Mouse (Mus musculus) heart, embryonic 11.5 days (tissue): ENCODE measurements around the gene Carmil3. TPM values are rescaled to one million over a fixed set of nuclear protein-coding genes. Genes with fewer than 3 reads are reported as not detected.

Experiments
- ATAC-seq: fragments of 200-750 bp; cut with Nextera tagmentation; replicated peaks from 2 replicates; pipeline ENCODE4 v1.8.0; 2017; ENCODE audit warnings: moderate library complexity; ENCODE audit not compliant: insufficient number of reproducible peaks, low FRiP score, low TSS enrichment
- H3K27ac ChIP-seq: fragments of 300-500 bp; sonication (generic); 2 replicates; pipeline ENCODE4 v1.5.1; 2014; ENCODE audit warnings: mild to moderate bottlenecking, low read depth, low read length
- H3K27me3 ChIP-seq: fragments of 300-500 bp; sonication (generic); 2 replicates; pipeline ENCODE4 v1.6.1; 2014; ENCODE audit warnings: mild to moderate bottlenecking, low read length, mixed read lengths; ENCODE audit not compliant: control insufficient read depth, insufficient read depth
- H3K36me3 ChIP-seq: fragments of 300-500 bp; sonication (generic); 2 replicates; pipeline ENCODE4 v1.6.1; 2014; ENCODE audit warnings: mild to moderate bottlenecking, low read length, moderate library complexity, mixed read lengths; ENCODE audit not compliant: control insufficient read depth, insufficient read depth
- H3K4me1 ChIP-seq: fragments of 300-500 bp; sonication (generic); 2 replicates; pipeline ENCODE4 v1.6.1; 2014; ENCODE audit warnings: low read length; ENCODE audit not compliant: control insufficient read depth, insufficient read depth
- H3K4me2 ChIP-seq: fragments of 300-500 bp; sonication (generic); 2 replicates; pipeline ENCODE4 v1.6.1; 2014; ENCODE audit warnings: mild to moderate bottlenecking, moderate library complexity
- H3K4me3 ChIP-seq: fragments of 300-500 bp; sonication (generic); 2 replicates; pipeline ENCODE4 v1.5.1; 2014; ENCODE audit warnings: low read depth, low read length
- H3K9ac ChIP-seq: fragments of 300-500 bp; sonication (generic); 2 replicates; pipeline ENCODE4 v1.6.1; 2014; ENCODE audit warnings: mild to moderate bottlenecking, low read depth, low read length, moderate library complexity
- H3K9me3 ChIP-seq: fragments of 300-500 bp; sonication (generic); replicated peaks from 2 replicates; pipeline ENCODE4 v1.6.1; 2016; ENCODE audit warnings: low read length; ENCODE audit not compliant: control insufficient read depth
- WGBS: fragments of 180-500 bp; shearing (Covaris S2); extraction: QIAGEN DNeasy Blood & Tissue Kit; methylation state at CpG from one replicate; pipeline ENCODE4 v1.1.7; 2014; ENCODE audit not compliant: insufficient replicate concordance; 5-methylcytosine and 5-hydroxymethylcytosine counted together
- polyA plus RNA-seq: library from polyadenylated mRNA; unstranded; fragments of >200 nt; fragmentation: Nextera tagmentation; extraction: Ambion mirVana; gene quantifications from 2 replicates; pipeline ENCODE4 v1.2.1, GENCODE M21; 2014

Carmil3 gene
- polyA plus RNA-seq: 2.2 TPM in 2 replicates

DNA sequence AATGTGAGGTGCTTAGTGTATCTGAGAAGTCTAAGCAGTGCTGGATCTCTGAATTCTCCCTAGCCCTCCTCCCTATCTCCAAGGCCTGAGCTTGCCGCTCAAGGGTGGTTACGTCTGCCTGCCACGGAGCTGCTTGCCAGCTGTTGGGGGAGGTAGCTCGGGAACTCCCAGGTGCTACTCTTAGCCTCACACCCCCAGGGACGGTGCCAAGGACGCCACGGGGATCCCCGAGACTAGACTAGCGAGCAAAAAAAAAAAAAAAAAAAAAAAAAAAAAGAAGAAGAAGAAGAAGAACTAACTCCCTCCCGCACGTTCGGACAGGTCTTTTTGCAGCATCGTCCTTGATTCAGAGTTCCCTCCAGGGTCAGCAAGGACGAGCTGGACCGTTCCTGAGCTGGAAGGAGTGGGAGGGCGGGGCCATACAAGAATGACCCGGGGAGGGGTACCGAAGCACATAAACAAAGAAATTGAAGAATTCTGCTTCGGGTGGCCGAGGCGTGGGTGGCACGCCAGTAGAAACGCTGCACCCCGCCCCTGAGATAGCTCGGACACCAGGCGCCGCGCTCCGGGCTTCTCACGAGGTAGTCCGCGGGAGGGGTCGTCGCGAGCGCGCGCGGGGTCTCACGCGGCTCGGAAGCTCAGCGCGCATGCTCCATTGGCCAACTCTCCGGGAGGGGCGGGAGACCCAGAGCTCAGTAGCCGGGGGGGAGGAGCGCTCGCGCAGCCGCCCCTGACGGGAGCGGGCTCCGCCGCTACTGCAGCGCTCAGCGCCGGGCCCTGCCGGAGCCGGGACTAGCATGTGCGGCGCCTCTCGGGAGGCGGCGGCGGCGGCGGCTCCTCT lies at the start of gene Carmil3:
TSS of gene Carmil3 (plus strand) at position 291 of the 841 bp plus-strand sequence.
- Histone ChIP-seq H3K36me3 (no peaks in the 10 kb centered on the region), H3K27me3 (0 out of 2 replicates have a peak, but pooled peaks cover 2% of the 10 kb centered on the region), H3K4me1 (peaks cover 4% of the 10 kb centered on the region; the same call in 1 of the 2 replicates), H3K9ac (peak within 1 kb of the TSS; percentile 71), H3K4me2 (peak within 1 kb of the TSS; percentile 99), H3K9me3 (no peaks in the 10 kb centered on the region), H3K27ac (peak within 1 kb of the TSS; percentile 29; the same call in 1 of the 2 replicates), H3K4me3 (peak within 1 kb of the TSS; percentile 76)
- ATAC-seq: peak; percentile 74
- under 1% methylated on average over 68 of the region's 68 CpGs for WGBS

- H3K36me3 ChIP-seq: no peaks in the 10 kb centered on the region
- WGBS: 79% methylated on average over 2 of the region's 2 CpGs
- ATAC-seq: no peak
- peaks cover 4% of the 10 kb centered on the region; the same call in 1 of the 2 replicates for H3K9me3 ChIP-seq
- no peak overlapping the region for H3K4me2 ChIP-seq
- H3K27ac ChIP-seq: no peak overlapping the region
- H3K4me1 ChIP-seq: no peaks in the 10 kb centered on the region
- H3K4me3 ChIP-seq: no peak overlapping the region
- no peak overlapping the region for H3K9ac ChIP-seq
- H3K27me3 ChIP-seq: no peaks in the 10 kb centered on the region
These were observed 32.8 kb upstream of the Carmil3 start for GRCm38 (mm10) chr14:55457693-55458092.

- Histone ChIP-seq H3K36me3 (no peaks in the 10 kb centered on the region), H3K27me3 (no peaks in the 10 kb centered on the region), H3K4me3 (no peak overlapping the region), H3K4me2 (no peak overlapping the region), H3K9me3 (peaks cover 4% of the 10 kb centered on the region; the same call in 1 of the 2 replicates), H3K9ac (no peak overlapping the region), H3K27ac (no peak overlapping the region), H3K4me1 (no peaks in the 10 kb centered on the region)
- no peak for ATAC-seq
- 15% methylated on average over 10 of the region's 10 CpGs for WGBS
These were observed 32.2 kb upstream of the Carmil3 start for GRCm38 (mm10) chr14:55458273-55458672.

GRCm38 (mm10) chr14:55458761-55459160 lies 31.7 kb upstream of the Carmil3 start:
- H3K27ac ChIP-seq: no peak overlapping the region
- no peaks in the 10 kb centered on the region for H3K36me3 ChIP-seq
- H3K9me3 ChIP-seq: peaks cover 4% of the 10 kb centered on the region; the same call in 1 of the 2 replicates
- 79% methylated on average over 3 of the region's 3 CpGs for WGBS
- no peak for ATAC-seq
- H3K27me3 ChIP-seq: no peaks in the 10 kb centered on the region
- H3K9ac ChIP-seq: no peak overlapping the region
- no peak overlapping the region for H3K4me2 ChIP-seq
- no peaks in the 10 kb centered on the region for H3K4me1 ChIP-seq
- no peak overlapping the region for H3K4me3 ChIP-seq

DNA sequence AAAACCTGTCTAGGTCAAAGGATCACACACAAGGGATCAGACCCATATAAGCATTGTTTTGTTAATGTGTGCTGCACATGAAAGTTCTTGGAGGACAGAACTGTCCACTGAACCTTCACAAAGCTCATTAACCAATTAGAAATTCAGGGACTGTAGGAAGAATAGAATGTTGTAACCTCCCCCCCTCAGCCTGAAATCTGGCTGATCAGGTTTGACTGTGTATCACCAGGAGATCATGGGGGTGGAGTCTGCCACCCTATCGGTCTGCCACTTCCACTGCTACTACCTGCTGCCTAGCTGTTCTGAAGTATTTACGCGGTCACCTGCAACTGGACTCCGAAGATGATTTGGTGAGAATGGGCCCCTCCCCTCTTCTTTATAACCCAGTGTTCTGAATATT lies 30.7 kb upstream of the Carmil3 start:
- no peak for ATAC-seq

DNA sequence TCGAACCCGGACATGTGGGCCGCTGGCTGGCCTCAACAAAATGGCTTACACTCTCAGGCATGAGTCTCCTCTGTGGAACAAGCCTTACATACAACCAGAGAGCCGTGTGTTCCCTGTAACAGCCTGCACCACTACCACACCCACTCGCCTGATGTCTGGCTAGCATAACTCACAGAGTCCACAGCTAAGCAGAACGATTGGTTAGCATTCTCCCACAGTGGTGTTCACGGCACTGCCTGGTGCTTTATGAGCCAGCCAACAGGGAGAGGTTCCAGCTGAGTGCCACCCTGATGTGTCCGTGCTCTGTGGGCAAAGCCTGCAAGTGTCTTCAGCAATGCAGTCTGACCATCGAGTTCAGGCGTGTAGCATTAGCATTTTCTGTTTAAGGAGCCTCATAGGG lies 30.2 kb upstream of the Carmil3 start:
- no peak overlapping the region for H3K9ac ChIP-seq
- peaks cover 4% of the 10 kb centered on the region; the same call in 1 of the 2 replicates for H3K9me3 ChIP-seq
- no peak overlapping the region for H3K4me3 ChIP-seq
- H3K27ac ChIP-seq: no peak overlapping the region
- no peak overlapping the region for H3K4me2 ChIP-seq
- no peak for ATAC-seq
- H3K36me3 ChIP-seq: no peaks in the 10 kb centered on the region
- no peaks in the 10 kb centered on the region for H3K27me3 ChIP-seq
- 64% methylated on average over 10 of the region's 10 CpGs for WGBS
- no peaks in the 10 kb centered on the region for H3K4me1 ChIP-seq

More for the DNA sequence above, 30.7 kb upstream of the Carmil3 start:
- Histone ChIP-seq H3K27ac (no peak overlapping the region), H3K9me3 (peaks cover 4% of the 10 kb centered on the region; the same call in 1 of the 2 replicates), H3K4me3 (no peak overlapping the region), H3K9ac (no peak overlapping the region), H3K4me1 (no peaks in the 10 kb centered on the region), H3K36me3 (no peaks in the 10 kb centered on the region), H3K27me3 (no peaks in the 10 kb centered on the region), H3K4me2 (no peak overlapping the region)
- WGBS: 61% methylated on average over 4 of the region's 4 CpGs

GRCm38 (mm10) chr14:55461757-55462156 lies 28.7 kb upstream of the Carmil3 start:
- Histone ChIP-seq H3K9me3 (no peaks in the 10 kb centered on the region), H3K36me3 (no peaks in the 10 kb centered on the region), H3K4me3 (no peak overlapping the region), H3K4me2 (no peak overlapping the region), H3K27me3 (no peaks in the 10 kb centered on the region), H3K4me1 (no peaks in the 10 kb centered on the region), H3K27ac (no peak overlapping the region), H3K9ac (no peak overlapping the region)
- ATAC-seq: no peak
- WGBS: 35% methylated on average over 4 of the region's 4 CpGs

- Histone ChIP-seq H3K4me1 (no peaks in the 10 kb centered on the region), H3K27ac (no peak overlapping the region), H3K36me3 (no peaks in the 10 kb centered on the region), H3K27me3 (0 out of 2 replicates have a peak, but pooled peaks cover 2% of the 10 kb centered on the region), H3K4me3 (no peak overlapping the region), H3K9me3 (no peaks in the 10 kb centered on the region), H3K9ac (no peak overlapping the region), H3K4me2 (no peak overlapping the region)
- no peak for ATAC-seq
- 65% methylated on average over 4 of the region's 4 CpGs for WGBS
These were observed 24.0 kb upstream of the Carmil3 start for GRCm38 (mm10) chr14:55466481-55466880.
